Mouse (Mus musculus): ENCODE results near the gene Scube1.

GRCm38 (mm10) chr15:83772953-83773352 lies 48.1 kb upstream of the Scube1 start:
- TF ChIP-seq CTCF (IDR thresholded peaks at IDR 0.05; ENCODE audit: borderline replicate concordance, insufficient read depth, low read depth, low read length) (no peak), POLR2A (IDR thresholded peaks at IDR 0.05; ENCODE audit: borderline replicate concordance, insufficient read depth, low read length) (no peak)

Data from cerebellum, adult 2 months (tissue).